Mouse (Mus musculus): ENCODE results near the gene Gfpt1. TPM values are rescaled to one million over a fixed set of nuclear protein-coding genes. Genes with fewer than 3 reads are reported as not detected.
"Not testable (repeated sequence)": the region's sequence is repeated elsewhere in the genome, so short reads cannot be mapped to it uniquely, and the experiment has no call there.

The Gfpt1 gene
- 10 to 100 TPM; 21.6 to 22.9 TPM for total RNA-seq (2021)

GRCm38 (mm10) chr6:87042337-87043130 lies at the start of gene Gfpt1:
TSS of gene Gfpt1 (plus strand) at chr6:87042846.
- peak; percentile 96 for DNase-seq

GRCm38 (mm10) chr6:86994254-86994653 lies 48.4 kb upstream of the Gfpt1 start:
- DNase-seq: no peak

- DNase-seq: peak; percentile 82
Observed at GRCm38 (mm10) chr6:86996629-86997307, 45.9 kb upstream of the Gfpt1 start.

- peak; percentile 18 for DNase-seq
Observed at GRCm38 (mm10) chr6:86997360-86997759, 45.3 kb upstream of the Gfpt1 start.

GRCm38 (mm10) chr6:87001995-87002394 lies 40.7 kb upstream of the Gfpt1 start:
- no peak for DNase-seq

GRCm38 (mm10) chr6:87002521-87003055 lies 40.1 kb upstream of the Gfpt1 start:
- peak; percentile 91 for DNase-seq

GRCm38 (mm10) chr6:87004099-87004498 lies 38.5 kb upstream of the Gfpt1 start:
- no peak for DNase-seq

GRCm38 (mm10) chr6:87005577-87005976 lies 37.1 kb upstream of the Gfpt1 start:
- DNase-seq: no peak

- DNase-seq: no peak
Observed at GRCm38 (mm10) chr6:87008887-87009286, 33.8 kb upstream of the Gfpt1 start, which contains the start of gene Nfu1. TSS of gene Nfu1 (plus strand) at chr6:87009236.

- DNase-seq: peak; percentile 97
Observed at GRCm38 (mm10) chr6:87009692-87010328, 32.8 kb upstream of the Gfpt1 start.

GRCm38 (mm10) chr6:87016916-87017315 lies 25.7 kb upstream of the Gfpt1 start:
- DNase-seq: peak; percentile 63

GRCm38 (mm10) chr6:87018874-87019273 lies 23.8 kb upstream of the Gfpt1 start:
- DNase-seq: no peak

- DNase-seq: no peak
Observed at GRCm38 (mm10) chr6:87021791-87022190, 20.9 kb upstream of the Gfpt1 start.

GRCm38 (mm10) chr6:87026980-87027379 lies 15.7 kb upstream of the Gfpt1 start:
- DNase-seq: no peak

- no peak for DNase-seq
Observed at GRCm38 (mm10) chr6:87028881-87029280, 13.8 kb upstream of the Gfpt1 start.

- DNase-seq: not testable (repeated sequence)
Observed at GRCm38 (mm10) chr6:87031310-87031709, 11.3 kb upstream of the Gfpt1 start.

GRCm38 (mm10) chr6:87032401-87032800 lies 10.2 kb upstream of the Gfpt1 start:
- DNase-seq: no peak

GRCm38 (mm10) chr6:87034395-87034794 lies 8.3 kb upstream of the Gfpt1 start:
- DNase-seq: no peak

- peak; percentile 12 for DNase-seq
Observed at GRCm38 (mm10) chr6:87037826-87038620, 4.6 kb upstream of the Gfpt1 start.

- no peak for DNase-seq
Observed at GRCm38 (mm10) chr6:87039161-87039560, 3.5 kb upstream of the Gfpt1 start.

GRCm38 (mm10) chr6:87040971-87041370 lies 1.7 kb upstream of the Gfpt1 start:
- no peak for DNase-seq

- no peak for DNase-seq
Observed at GRCm38 (mm10) chr6:87041431-87041830, 1.2 kb upstream of the Gfpt1 start.

Measured in heart, postnatal 4 days (tissue).